Mouse (Mus musculus) hindbrain, postnatal 0 days (tissue): Measurements from ENCODE around the gene Slc27a1. TPM values are rescaled to one million over a fixed set of nuclear protein-coding genes. Genes with fewer than 3 reads are reported as not detected.

ENCODE experiments used
- ATAC-seq: fragments of 200-750 bp; cut with Nextera tagmentation; 2 replicates; pipeline ENCODE4 v1.8.0; 2017; ENCODE audit warnings: mild to moderate bottlenecking, moderate TSS enrichment, moderate library complexity
- DNase-seq: peaks from one replicate; pipeline ENCODE4 v3.0.0-alpha.2; 2015; ENCODE audit warnings: low spot score
- H3K27ac ChIP-seq: fragments of 300-500 bp; sonication (generic); 2 replicates; pipeline ENCODE4 v1.5.1; 2014; ENCODE audit warnings: mild to moderate bottlenecking
- H3K27me3 ChIP-seq: fragments of 300-500 bp; sonication (generic); 2 replicates; pipeline ENCODE4 v1.6.1; 2014; ENCODE audit warnings: low read length, mixed read lengths; ENCODE audit not compliant: insufficient read depth
- H3K36me3 ChIP-seq: fragments of 300-500 bp; sonication (generic); 2 replicates; pipeline ENCODE4 v1.6.1; 2014; ENCODE audit warnings: low read length, mixed read lengths; ENCODE audit not compliant: insufficient read depth
- H3K4me1 ChIP-seq: fragments of 300-500 bp; sonication (generic); 2 replicates; pipeline ENCODE4 v1.6.1; 2014; ENCODE audit warnings: antibody characterized with exemption, low read length, mixed read lengths; ENCODE audit not compliant: insufficient read depth
- H3K4me2 ChIP-seq: fragments of 300-500 bp; sonication (generic); 2 replicates; pipeline ENCODE4 v1.6.1; 2014; ENCODE audit warnings: low read depth, mild to moderate bottlenecking, low read length, moderate library complexity, mixed read lengths
- H3K4me3 ChIP-seq: fragments of 300-500 bp; sonication (generic); 2 replicates; pipeline ENCODE4 v1.5.1; 2014; ENCODE audit warnings: low read length
- H3K9ac ChIP-seq: fragments of 300-500 bp; sonication (generic); replicated peaks from 2 replicates; pipeline ENCODE4 v1.6.1; 2014; ENCODE audit warnings: mild to moderate bottlenecking, low read length, moderate library complexity, mixed read lengths
- H3K9me3 ChIP-seq: fragments of 300-500 bp; sonication (generic); 2 replicates; pipeline ENCODE4 v1.6.1; 2016; ENCODE audit warnings: low read length, mixed read lengths
- CTCF ChIP-seq: IDR thresholded peaks from 2 replicates; pipeline ENCODE4 v1.5.1; 2016; ENCODE audit warnings: antibody characterized with exemption, control low read depth, low read depth
- WGBS: fragments of 180-500 bp; shearing (Covaris S2); extraction: QIAGEN DNeasy Blood & Tissue Kit; methylation state at CpG from one replicate; pipeline ENCODE4 v1.1.7; 2014; 5-methylcytosine and 5-hydroxymethylcytosine counted together
- polyA plus RNA-seq: library from polyadenylated mRNA; unstranded; fragments of >200 nt; fragmentation: Nextera tagmentation; extraction: Ambion mirVana; gene quantifications from 2 replicates; pipeline ENCODE4 v1.2.1, GENCODE M21; 2015
- total RNA-seq: library from RNA; depleted of rRNA; stranded (reverse); fragments of >200 nt; gene quantifications from 2 replicates; pipeline ENCODE4 v1.2.3, GENCODE M21; 2014

Slc27a1 gene
- total and polyA plus RNA-seq, 2 experiments from 2014 or later = 127 to 238 TPM

DNA sequence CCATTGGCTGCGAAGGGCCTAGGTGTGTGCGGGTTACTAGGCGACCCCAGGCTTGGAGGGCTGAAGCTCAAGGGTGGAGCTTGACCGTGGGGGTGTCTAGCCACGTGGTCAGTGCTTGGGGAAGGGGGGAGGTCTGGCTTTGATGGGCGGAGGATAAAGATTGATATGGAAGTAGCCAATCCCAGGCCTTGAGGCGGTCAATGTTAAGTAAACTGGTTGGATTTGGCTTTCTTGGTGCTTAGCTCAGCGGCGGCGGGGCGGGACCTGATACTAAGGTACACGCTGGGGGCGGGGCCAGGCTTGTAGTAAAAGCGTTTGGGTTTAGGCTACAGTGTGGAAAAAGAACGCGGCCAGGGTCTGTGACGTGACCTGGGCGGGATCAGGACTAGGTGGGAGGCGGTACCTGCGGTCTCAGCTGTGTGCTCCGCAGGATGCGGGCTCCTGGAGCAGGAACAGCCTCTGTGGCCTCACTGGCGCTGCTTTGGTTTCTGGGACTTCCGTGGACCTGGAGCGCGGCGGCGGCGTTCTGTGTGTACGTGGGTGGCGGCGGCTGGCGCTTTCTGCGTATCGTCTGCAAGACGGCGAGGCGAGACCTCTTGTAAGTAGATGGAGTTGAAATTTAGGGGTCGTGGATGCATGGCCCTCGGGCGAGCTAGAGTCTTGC is 1.7 kb downstream of the Slc27a1 start:
- peak; percentile 98 for DNase-seq
- peak overlapping the region; percentile 91 for H3K27ac ChIP-seq
- no peaks in the 10 kb centered on the region for H3K36me3 ChIP-seq
- peak overlapping the region; percentile 62 for H3K9ac ChIP-seq
- H3K9me3 ChIP-seq = no peaks in the 10 kb centered on the region
- H3K27me3 ChIP-seq = no peaks in the 10 kb centered on the region
- peak overlapping the region; percentile 68 for H3K4me2 ChIP-seq
- ATAC-seq = peak; percentile 91
- peaks cover 10% of the 10 kb centered on the region for H3K4me1 ChIP-seq
- WGBS = under 1% methylated on average over 41 of the region's 41 CpGs
- TF ChIP-seq CTCF = peak; percentile 22
- peak overlapping the region; percentile 66 for H3K4me3 ChIP-seq

DNA sequence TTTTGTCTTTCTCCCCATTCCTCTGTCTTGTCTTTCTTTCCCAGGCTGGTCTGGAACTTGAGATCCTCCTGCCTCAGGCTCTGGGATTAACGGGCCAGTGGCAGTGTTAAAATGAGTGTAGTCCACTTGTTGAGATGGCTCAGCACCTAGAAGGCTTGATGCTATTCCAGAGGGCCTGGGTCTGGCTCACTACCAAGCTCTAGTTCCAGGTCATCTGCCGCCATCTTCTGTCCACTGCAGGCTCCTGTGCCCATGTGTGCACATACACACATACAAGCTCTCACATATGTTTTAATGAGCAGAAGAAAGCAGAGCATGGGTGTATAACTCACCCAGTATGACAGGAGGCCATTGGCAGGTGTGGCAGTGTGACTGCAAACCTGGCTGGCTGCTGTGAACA is 3.4 kb downstream of the Slc27a1 start:
- ATAC-seq = no peak
- 0 out of 2 replicates have a peak overlapping the region, but pooled peaks have one; percentile 66 for H3K4me3 ChIP-seq
- no peaks in the 10 kb centered on the region for H3K27me3 ChIP-seq
- no peak overlapping the region for H3K9ac ChIP-seq
- DNase-seq = peak; percentile 31
- H3K9me3 ChIP-seq = no peaks in the 10 kb centered on the region
- H3K27ac ChIP-seq = peak overlapping the region; percentile 91; the same call in 1 of the 2 replicates
- H3K36me3 ChIP-seq = no peaks in the 10 kb centered on the region
- peaks cover 10% of the 10 kb centered on the region for H3K4me1 ChIP-seq
- 88% methylated on average over 2 of the region's 2 CpGs for WGBS
- TF ChIP-seq CTCF = peak; percentile 24; the same call in 1 of the 2 replicates
- peak overlapping the region; percentile 68; the same call in 1 of the 2 replicates for H3K4me2 ChIP-seq

DNA sequence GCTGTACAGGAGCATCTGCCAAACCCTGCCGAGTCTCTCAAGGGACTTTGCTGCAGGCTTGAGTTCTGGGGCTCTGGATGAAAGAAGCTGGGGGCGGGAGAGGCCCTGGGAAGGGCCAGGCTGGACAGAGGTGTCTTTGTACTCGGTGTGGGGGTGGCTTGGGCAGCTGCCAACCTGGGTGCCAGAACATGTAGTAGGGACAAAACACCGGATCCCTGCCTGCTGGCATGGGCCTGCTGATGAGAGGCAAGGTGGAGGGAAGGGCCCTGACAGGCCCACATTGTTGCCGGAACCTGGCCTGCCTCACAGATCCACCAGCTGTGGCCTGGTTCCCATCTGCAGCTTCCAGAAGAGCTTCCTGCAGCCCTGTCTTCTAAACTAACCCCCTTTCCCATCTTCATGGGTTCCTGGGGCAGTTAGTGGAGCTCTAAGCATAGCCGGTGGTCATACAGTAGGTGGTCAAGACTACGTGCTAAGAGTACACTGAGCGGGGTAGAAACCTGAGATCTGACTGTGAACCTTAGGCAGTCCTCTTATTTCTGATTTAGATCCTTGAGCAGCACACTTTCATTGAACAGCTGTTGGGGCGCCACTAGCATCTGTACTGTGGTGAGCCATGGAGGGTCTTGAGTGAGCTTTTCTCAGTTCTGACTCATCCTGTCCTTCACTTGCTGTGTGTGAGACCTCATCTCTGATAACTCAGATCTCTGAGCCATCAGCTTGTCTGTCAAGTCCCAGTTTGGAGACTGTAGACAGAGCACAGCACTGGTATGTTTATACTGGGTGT is 4.4 kb downstream of the Slc27a1 start:
- Histone ChIP-seq H3K9ac (0 out of 2 replicates have a peak overlapping the region, but pooled peaks have one; percentile 6), H3K36me3 (no peaks in the 10 kb centered on the region), H3K4me1 (peaks cover 10% of the 10 kb centered on the region), H3K27me3 (no peaks in the 10 kb centered on the region), H3K27ac (peak overlapping the region; percentile 91), H3K4me3 (no peak overlapping the region), H3K9me3 (no peaks in the 10 kb centered on the region), H3K4me2 (peak overlapping the region; percentile 68)
- ATAC-seq (peak; percentile 43), DNase-seq (peak; percentile 88)
- no peak for TF ChIP-seq CTCF
- 46% methylated on average over 9 of the region's 9 CpGs for WGBS

DNA sequence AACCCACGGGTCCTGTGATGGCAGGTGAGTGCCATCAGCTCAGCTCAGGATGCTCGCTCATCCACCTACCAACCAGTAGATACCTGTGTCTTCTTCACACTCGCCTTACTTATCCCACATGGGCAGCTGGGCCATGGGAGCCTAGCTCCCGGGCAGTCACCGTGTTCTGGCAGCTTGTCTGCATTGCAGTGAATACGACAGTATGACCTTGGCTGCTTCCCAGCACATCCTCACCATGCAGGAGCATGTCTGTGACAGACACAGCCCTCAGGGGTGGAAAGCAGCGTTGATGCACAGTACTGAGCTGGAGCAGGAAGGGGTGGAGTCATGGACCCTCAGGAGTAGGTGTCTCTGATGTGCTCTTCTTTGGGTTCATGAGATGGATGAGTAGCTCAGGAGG is 5.7 kb downstream of the Slc27a1 start:
- Histone ChIP-seq H3K27ac (no peak overlapping the region), H3K27me3 (no peaks in the 10 kb centered on the region)
- TF ChIP-seq CTCF = no peak

DNA sequence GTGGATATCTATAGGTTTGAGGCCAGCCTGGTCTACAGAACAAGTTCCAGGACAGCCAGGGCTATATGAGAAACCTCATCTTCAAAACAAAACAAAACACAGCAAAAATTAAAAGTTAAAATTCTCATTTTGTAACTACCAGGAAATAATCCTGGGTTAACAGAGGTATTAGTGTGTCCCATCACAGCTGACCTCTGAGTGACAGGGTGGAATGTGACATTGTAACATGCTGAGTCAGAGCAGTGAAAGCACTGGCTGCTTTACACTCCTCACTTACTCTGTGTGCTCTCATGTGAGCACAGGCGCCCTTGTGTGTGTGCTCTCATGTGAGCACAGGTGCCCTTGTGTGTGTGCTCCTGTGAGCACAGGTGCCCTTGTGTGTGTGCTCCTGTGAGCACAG is 6.3 kb downstream of the Slc27a1 start:
- Histone ChIP-seq H3K9me3 (no peaks in the 10 kb centered on the region), H3K27me3 (no peaks in the 10 kb centered on the region), H3K27ac (no peak overlapping the region), H3K4me1 (peaks cover 6% of the 10 kb centered on the region), H3K4me2 (no peak overlapping the region), H3K9ac (no peak overlapping the region), H3K4me3 (no peak overlapping the region), H3K36me3 (no peaks in the 10 kb centered on the region)
- DNase-seq = no peak
- ATAC-seq = no peak
- TF ChIP-seq CTCF = no peak
- 64% methylated on average over 1 of the region's 1 CpGs for WGBS

More for the DNA sequence above, 5.7 kb downstream of the Slc27a1 start:
- Histone ChIP-seq H3K9me3 (no peaks in the 10 kb centered on the region), H3K36me3 (no peaks in the 10 kb centered on the region), H3K4me1 (peaks cover 6% of the 10 kb centered on the region), H3K4me3 (no peak overlapping the region), H3K9ac (no peak overlapping the region), H3K4me2 (no peak overlapping the region)
- DNase-seq (no peak), ATAC-seq (no peak)
- 51% methylated on average over 7 of the region's 7 CpGs for WGBS

DNA sequence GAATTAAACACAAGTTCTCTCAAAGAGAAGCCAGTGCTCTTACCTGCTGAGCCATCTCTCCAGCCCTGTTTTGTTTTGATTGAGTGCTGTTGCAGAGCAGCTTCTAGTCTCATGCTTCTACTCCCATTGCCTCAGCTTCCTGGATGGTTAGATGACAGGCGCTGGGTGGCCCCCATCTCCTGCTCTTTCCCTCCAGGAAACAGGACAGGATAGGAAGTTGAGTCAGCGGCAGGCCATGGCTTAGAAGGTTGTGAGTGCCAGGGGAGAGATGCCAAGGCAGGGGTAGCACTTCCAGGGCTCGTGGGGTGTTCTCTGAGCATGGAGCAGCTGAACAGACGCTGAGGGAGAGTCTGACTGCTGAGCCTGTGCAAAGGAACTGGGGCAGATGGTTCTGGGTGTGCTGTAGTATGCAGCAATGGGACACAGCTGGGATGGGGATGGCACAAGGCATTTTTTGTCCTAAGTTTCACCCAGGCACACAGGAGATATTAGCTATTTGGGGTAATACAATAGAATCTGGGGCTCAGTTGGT is 9.2 kb downstream of the Slc27a1 start:
- TF ChIP-seq CTCF = no peak
- Histone ChIP-seq H3K4me3 (no peak overlapping the region), H3K4me1 (no peaks in the 10 kb centered on the region; the same call in 1 of the 2 replicates), H3K36me3 (peaks cover 8% of the 10 kb centered on the region; the same call in 1 of the 2 replicates), H3K4me2 (no peak overlapping the region), H3K27me3 (no peaks in the 10 kb centered on the region), H3K9ac (no peak overlapping the region), H3K27ac (no peak overlapping the region), H3K9me3 (no peaks in the 10 kb centered on the region)
- 54% methylated on average over 4 of the region's 4 CpGs for WGBS
- DNase-seq = no peak
- ATAC-seq = no peak
